In the genomic region with DNA sequence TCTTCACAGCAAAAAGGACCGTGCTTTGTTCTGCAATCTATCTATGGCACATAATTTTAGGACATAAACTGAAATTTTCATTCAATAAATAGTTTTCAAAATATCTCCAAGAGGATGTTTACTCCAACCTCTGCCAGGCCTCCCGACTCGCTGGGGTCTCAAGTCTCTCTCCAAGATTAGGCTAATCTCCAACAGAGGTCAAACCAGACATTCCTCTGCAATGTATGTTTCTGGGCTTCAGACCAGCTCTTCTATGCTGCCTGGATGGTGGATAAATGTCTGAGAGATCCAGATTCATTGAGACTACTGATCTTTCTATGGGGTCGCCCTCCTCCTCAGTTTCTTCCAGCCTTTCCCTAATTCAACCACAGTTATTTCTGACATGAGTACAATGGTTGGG, we compare ENCODE assay signal across 28 mouse cellular contexts.
"Had no signal": no experiment of that assay in that cellular context is flagged by ENCODE, and none has a peak within 500 bp of the region (broad histone marks: within the 10 kb centered on the region; RNA-seq: fewer than 3 reads in every experiment).

No protein-coding gene starts in this region.

- H3K27ac ChIP-seq: embryonic facial prominence, embryonic 10.5 days; embryonic facial prominence, embryonic 12.5 days; embryonic facial prominence, embryonic 13.5 days; embryonic facial prominence, embryonic 15.5 days; forebrain, embryonic 10.5 days; forebrain, embryonic 12.5 days; forebrain, embryonic 13.5 days; forebrain, embryonic 15.5 days; gastrocnemius, adult 2 months had no signal

- H3K27me3 ChIP-seq: embryonic facial prominence, embryonic 12.5 days; embryonic facial prominence, embryonic 13.5 days; embryonic facial prominence, embryonic 15.5 days; forebrain, embryonic 12.5 days; forebrain, embryonic 13.5 days; forebrain, embryonic 15.5 days had no signal

- H3K9me3 ChIP-seq: embryonic facial prominence, embryonic 10.5 days; embryonic facial prominence, embryonic 12.5 days; embryonic facial prominence, embryonic 13.5 days; embryonic facial prominence, embryonic 15.5 days; forebrain, embryonic 10.5 days; forebrain, embryonic 12.5 days; forebrain, embryonic 13.5 days; forebrain, embryonic 15.5 days had no signal

- H3K36me3 ChIP-seq: embryonic facial prominence, embryonic 10.5 days; embryonic facial prominence, embryonic 12.5 days; embryonic facial prominence, embryonic 13.5 days; embryonic facial prominence, embryonic 15.5 days; forebrain, embryonic 10.5 days; forebrain, embryonic 12.5 days; forebrain, embryonic 15.5 days had no signal

- H3K9ac ChIP-seq: embryonic facial prominence, embryonic 12.5 days; embryonic facial prominence, embryonic 13.5 days; embryonic facial prominence, embryonic 15.5 days; forebrain, embryonic 12.5 days; forebrain, embryonic 13.5 days; forebrain, embryonic 15.5 days; forebrain, postnatal 0 days had no signal

- H3K4me2 ChIP-seq: embryonic facial prominence, embryonic 12.5 days; embryonic facial prominence, embryonic 13.5 days; embryonic facial prominence, embryonic 15.5 days; forebrain, embryonic 12.5 days; forebrain, embryonic 13.5 days; forebrain, embryonic 15.5 days had no signal

- H3K4me3 ChIP-seq: embryonic facial prominence, embryonic 10.5 days; embryonic facial prominence, embryonic 12.5 days; embryonic facial prominence, embryonic 13.5 days; embryonic facial prominence, embryonic 15.5 days; erythroblast, embryonic 14.5 days; forebrain, embryonic 10.5 days; forebrain, embryonic 12.5 days; forebrain, embryonic 13.5 days; forebrain, embryonic 15.5 days; gastrocnemius, adult 2 months had no signal

- H3K4me1 ChIP-seq: embryonic facial prominence, embryonic 10.5 days; embryonic facial prominence, embryonic 12.5 days; embryonic facial prominence, embryonic 13.5 days; embryonic facial prominence, embryonic 15.5 days; forebrain, embryonic 10.5 days; forebrain, embryonic 12.5 days; forebrain, embryonic 13.5 days; forebrain, embryonic 15.5 days had no signal

- ATAC-seq: forebrain, embryonic 13.5 days; forebrain, embryonic 14.5 days; forebrain, embryonic 15.5 days; forebrain, embryonic 16.5 days; forebrain, postnatal 0 days had no signal

- DNase-seq: cerebellum, adult 18-20 months; cerebellum, adult 2 months; cerebellum, adult 8-10 months; cerebellum, adult 9-10 months; cerebellum, adult 9-11 months; cerebellum, postnatal 10 days; cerebellum, postnatal 14 days; cerebellum, postnatal 25 days; cerebellum, postnatal 36 days; embryo, embryonic 11 days; forebrain, postnatal 0 days; gastrocnemius, adult 2 months; gastrocnemius, postnatal 10 days; gastrocnemius, postnatal 14 days; gastrocnemius, postnatal 25 days; gastrocnemius, postnatal 36 days; heart, adult 18-20 months had no signal
